Mouse (Mus musculus): ENCODE data around the gene Ubtf.
A peak's percentile ranks its signal among the peaks of the same experiment; 100 is the strongest.

Gene Ubtf

DNA sequence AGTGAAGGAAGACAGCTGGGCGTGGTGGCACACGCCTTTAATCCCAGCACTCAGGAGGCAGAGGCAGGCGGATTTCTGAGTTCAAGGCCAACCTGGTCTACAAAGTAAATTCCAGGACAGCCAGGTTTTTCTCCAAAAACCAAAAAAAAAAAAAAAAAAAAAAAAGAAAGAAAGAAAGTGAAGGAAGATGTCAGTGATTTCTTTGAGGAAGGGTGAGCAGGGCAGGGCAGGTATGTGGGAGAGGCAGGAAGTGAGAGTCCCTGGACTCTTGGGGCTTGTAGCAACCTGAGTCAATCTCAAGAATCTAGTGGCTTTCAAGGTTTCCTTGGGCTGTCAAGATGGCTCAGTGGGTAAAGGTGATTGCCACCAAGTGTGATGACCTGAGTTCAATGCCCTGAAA is 24.9 kb upstream of the Ubtf start:
- DNase-seq: no peak

DNA sequence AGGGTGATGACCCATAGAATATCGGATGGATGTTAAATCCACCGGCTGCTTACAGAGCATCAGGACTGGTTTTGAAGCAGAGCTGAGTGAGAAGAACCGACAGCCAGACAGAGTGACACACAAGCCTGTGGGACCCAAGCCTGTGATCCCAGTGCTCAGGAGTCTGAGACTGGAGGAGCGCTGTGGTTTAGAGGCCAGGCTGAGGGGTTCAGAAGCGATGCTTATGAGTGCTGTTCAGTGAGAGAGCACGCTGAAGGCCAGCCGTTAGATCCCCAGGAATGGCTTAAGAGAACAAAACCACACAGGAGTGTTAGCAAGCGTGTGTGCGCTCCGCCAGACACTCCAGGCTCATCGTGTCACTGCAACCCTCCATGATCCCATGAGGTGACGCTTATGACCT is 23.2 kb upstream of the Ubtf start:
- no peak for DNase-seq

- DNase-seq: no peak
Observed at GRCm38 (mm10) chr11:102341101-102341500, 21.6 kb upstream of the Ubtf start.

DNA sequence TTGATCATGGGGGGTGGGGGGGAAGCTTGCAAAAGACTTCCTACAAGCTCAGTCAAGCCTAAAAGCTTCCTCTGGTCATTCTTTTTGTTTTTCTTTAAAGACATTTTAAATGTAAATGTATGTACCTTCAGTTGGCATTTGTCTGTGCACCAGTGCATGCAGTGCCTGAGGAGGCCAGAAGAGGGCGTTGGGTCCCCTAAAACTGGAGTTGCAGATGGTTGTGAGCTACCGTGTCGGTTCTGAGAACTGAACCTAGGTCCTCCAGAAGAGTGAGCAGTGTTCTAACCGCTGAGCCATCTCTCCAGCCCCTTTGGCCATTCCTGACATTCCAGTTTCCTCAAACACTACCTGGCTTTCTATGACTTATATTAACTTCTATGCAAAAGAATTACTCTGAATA is 20.1 kb upstream of the Ubtf start:
- DNase-seq: peak; percentile 59 to 66

GRCm38 (mm10) chr11:102339195-102339594 is 19.7 kb upstream of the Ubtf start:
- no peak for DNase-seq

DNA sequence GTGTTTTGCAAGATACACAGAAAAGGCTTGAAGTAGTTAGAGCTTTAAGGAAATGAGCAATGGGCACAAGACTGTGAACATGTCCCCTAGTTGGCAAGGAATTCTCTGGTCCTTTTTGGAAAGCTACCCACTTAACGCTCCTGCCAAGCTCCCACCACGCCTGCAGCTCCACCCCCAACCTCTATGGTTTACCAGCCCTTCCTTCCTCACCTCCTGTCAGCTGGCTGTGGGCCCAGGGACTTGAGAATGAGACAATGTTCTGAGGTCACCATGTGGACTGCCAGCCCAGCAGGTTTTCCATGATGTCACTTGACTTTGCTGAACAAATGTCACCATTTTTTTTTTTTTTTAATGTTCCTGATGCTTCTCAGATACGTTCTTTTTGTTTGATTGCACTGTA is 19.0 kb upstream of the Ubtf start:
- no peak for DNase-seq

GRCm38 (mm10) chr11:102337921-102338320 is 18.4 kb upstream of the Ubtf start:
- no peak for DNase-seq

- DNase-seq: no peak
Observed at GRCm38 (mm10) chr11:102336191-102336590, 16.6 kb upstream of the Ubtf start.

DNA sequence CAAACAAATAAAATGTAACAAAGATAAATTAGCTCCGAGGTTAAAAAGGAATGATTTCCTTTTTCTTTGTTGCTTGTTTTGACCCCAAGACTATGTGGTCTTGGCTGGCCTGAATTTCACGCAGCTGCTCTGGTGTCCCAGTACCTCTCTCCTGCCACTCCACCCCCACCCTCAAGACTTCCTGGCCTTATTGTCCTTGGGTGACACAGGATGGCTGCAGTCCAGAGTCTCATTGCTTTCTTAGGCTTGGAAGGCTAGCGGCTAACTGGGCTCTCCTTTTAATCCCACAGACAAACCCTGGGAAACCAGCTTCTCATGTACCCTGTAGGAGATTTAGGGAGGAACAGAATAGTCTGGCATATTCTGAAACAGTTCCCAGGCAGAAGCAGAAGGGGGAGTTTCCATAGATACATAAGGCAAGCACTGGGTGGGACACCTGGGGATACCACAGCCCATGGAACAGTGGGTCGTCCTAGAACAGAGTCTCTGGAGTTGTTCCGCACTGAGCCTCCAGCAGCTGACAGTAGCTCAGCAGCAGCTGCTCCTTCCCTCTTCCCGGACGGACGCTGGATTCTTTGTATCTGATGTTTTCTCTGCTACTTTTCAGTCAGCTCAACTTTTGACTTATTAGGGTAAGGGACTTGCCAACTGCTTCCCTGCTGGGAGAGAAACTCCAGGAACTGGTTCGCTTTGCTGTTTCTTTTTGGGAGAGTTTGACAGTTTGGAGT is 15.6 kb upstream of the Ubtf start:
- no peak for DNase-seq

GRCm38 (mm10) chr11:102334010-102334409 is 14.5 kb upstream of the Ubtf start:
- DNase-seq: no peak

DNA sequence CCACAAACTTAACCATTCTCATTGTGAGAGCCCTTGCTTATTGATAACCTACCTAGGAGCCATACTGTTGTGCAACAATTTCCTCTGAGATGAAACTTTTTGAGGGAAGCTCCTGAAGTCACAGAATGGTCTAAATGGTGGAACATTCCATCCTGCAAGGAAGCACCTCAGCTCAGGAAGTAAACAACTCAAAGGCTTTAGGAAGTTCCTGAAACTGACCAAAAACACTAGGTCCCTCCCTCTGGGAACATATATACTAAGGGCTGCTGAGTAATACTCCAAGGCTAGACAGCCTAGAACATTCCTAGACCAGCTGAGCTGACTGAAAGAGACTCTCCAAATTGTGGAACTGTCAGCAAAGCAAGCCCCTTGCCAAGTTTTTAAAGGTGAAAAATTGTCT is 13.5 kb upstream of the Ubtf start:
- DNase-seq: no peak

GRCm38 (mm10) chr11:102331806-102332205 is 12.3 kb upstream of the Ubtf start:
- DNase-seq: no peak

- DNase-seq: no peak
Observed at GRCm38 (mm10) chr11:102330039-102330438, 10.5 kb upstream of the Ubtf start.

GRCm38 (mm10) chr11:102329518-102329917 is 10.0 kb upstream of the Ubtf start:
- DNase-seq: no peak

GRCm38 (mm10) chr11:102327839-102328238 is 8.3 kb upstream of the Ubtf start:
- peak; percentile 22 to 24 for DNase-seq

DNA sequence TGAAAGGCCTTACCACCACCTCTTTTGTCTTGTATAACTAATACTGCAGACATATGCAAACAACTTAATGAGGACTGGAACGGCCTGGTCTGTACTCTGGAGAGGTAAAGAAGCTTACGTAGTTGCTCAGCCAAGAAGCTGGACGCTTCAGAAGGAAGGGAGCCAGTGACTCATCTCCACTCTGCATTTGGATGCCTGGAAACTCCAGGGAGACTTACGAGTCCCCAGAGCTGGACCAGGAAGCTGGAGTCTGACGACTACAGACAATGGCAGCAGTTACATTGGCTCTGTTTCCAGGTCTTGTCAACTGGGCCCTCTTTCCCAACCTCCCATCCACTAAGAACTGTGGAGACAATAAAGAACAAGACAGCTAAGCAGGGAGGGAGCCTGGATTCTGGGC is 7.7 kb upstream of the Ubtf start:
- DNase-seq: no peak

GRCm38 (mm10) chr11:102323516-102323915 is 4.0 kb upstream of the Ubtf start:
- DNase-seq: no peak

GRCm38 (mm10) chr11:102321931-102322330 is 2.4 kb upstream of the Ubtf start:
- DNase-seq: no peak

DNA sequence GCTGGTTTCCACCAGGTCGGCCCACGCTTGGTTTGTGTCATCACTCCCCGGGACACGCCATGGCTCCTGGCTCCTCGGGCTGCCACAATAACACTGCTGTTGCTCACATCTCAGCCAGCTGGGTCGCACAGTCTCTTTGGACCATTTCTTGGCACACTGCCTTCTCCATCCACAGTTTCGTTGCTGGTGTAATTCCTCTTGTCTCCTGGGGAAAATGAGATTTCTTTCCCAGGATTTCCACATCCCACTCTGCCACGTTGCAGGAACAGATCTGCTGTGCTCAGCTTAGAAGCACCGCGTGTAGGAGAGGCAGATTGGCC is 1.1 kb upstream of the Ubtf start:
- DNase-seq: no peak

- peak; percentile 59 to 64 for DNase-seq
Observed at GRCm38 (mm10) chr11:102319941-102320685, 571 bp upstream of the Ubtf start.

- DNase-seq: peak; percentile 60 to 70
Observed at GRCm38 (mm10) chr11:102318576-102319409, 749 bp downstream of the Ubtf start.

DNA sequence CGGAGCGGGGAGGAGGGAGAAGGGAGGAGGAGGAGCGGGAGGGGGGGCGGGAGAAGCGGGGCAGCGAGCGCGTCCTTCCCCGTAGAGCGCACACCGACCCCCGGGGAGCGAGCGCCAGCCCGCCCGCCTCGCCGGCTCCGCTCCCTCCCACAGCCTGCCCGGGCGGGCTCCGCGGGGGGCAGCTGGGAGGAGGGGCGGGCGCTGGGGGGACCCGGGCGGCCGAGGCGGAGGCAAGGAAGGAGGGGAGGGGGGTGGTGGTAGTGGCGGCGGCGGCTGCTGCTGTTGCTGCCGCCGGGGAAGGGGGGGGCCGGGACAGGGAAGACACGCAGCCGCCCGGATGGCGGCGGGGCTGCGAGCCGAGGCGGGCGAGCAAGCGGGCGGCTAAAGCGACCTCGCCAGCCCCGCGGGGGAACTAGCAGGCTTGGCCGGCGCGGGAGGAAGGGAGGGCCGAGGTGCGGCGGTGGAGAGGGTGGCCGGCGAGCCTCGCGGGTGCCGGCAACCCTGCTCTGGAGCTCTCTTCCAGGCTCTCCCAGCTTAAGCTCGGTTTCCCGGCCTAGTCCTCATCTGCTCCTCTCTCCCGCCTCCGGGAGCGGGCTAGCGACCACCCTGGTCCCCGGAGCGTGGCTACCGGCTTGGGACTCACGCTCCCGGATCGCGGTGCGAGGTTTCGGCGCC is 1.5 kb downstream of the Ubtf start:
- DNase-seq: peak; percentile 63 to 71

DNA sequence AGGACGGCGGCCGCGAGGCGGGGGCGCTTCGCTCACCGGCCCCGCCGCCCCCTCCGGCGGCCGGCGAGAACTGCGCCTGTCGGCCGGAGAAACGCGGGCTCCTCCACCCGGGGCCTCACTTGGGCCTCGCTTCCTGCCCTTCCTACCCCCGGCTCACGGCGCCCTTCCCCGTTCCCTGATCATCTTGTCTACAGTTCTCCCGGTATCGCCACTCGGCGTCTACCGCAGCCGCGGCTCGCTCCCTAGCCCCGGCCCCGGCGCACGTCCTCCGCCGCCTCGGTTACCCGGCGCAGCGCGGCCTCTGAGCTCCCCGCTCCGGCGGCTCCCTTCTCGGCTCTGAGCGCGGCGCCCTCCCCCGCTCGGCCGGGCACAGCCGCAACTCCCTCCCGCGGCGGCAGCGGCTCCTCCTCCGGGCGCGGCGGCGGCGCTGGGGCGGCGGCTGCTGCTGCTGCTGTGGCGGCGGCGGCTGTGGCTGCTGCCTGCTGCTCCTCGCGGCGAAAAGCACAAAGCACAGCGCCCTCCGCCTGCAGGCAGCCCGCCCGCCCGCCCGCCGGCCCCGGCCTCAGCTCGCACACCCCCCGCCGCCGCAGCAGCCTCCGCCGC is 2.1 kb downstream of the Ubtf start:
- DNase-seq: peak; percentile 74 to 79

All from B cell, adult 2 months (primary cell).